Mouse (Mus musculus): ENCODE measurements at regions not wholly inside any gene's neighbourhood (a gene's known extent, or its start where the extent isn't known, plus 50 kb on each side); places are given as distances from the start of the nearest gene placed in this dataset.

DNA sequence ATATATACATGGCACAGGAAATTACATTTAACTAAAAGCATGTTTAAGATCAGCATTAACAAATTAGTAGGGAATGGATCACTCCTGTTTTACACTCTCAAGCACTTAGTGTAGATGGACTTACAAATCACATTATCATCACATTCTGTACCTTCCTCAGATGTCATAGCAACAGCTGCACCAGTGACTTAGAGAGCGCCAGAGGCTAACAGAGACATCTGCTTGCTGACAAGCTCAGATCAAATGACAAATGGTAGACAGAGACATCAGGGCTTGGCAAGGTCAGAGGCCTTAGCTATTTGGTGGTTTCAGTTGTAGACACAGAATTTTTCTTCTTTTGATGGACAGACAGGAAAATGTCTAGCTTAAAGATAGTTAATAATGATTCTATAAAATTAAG is 897.5 kb upstream of the Slc10a2 start:
- DNase-seq (ENCODE audit: low read depth), result no peak

DNA sequence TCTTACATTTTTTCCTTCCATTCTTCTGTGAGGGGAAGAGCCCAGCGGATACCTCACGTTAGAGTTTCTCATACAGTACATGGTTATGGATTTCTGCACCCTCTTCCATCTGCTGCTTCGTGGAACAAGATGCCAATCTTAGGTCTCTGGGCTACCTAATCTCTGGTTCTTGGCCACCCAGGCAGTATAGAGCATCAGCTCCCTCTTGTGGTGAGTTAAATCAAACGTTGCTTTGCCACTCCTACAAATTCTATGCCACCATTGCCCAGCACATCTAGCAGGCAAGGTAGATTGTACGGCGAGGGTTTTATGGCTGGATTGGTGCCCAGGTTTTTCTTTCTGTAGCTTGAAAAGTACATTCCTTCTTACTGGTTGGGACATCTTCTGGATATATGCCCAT is 889.7 kb upstream of the Slc10a2 start:
- DNase-seq (ENCODE audit: low read depth), result no peak

DNA sequence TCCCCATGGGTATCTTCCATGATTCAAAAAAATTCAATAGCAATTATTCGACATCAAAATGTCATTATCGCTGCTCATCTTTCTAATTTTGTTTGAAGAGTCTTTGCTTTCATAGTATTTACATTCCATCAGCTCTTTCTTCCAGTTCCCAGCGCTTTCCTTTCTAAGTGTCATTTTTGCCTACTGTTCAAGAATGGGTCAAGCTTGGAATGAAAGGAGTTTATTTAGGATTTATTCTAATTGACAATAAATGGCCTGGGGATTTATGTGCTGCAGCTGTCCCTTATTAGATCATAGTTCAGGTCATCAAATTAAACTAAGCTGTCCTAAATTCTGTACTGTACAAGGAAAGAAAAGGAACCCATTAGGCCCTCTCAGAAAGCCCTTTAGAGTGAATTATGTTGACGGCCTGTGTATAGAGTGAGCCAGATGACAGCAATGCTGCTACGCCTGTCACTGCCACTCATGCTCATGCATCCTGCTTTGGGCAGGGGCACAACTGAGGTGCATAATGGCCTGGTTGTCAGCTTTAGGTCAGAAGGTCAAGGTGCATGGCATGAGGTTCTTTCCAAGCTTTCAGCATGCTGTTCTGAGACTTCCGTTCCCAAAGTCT is 860.4 kb upstream of the Slc10a2 start:
- no peak for DNase-seq (ENCODE audit: low read depth)

DNA sequence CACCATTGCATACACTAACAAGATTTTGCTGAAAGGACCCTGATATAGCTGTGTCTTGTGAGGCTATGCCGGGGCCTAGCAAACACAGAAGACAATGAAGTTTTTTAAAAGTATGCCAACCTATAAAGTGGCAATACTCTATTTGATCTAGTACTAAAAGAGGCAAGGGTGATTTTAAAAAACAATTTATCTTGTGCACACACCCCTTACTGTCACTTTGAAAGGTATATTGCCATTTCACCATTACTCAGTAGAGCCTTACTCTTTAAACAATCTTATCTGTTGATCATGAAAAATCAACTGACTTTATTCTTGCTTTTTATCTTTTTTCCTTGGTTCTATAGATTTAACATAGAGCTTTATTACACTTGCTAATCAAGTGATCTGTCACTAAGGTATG is 859.1 kb upstream of the Slc10a2 start:
- DNase-seq (ENCODE audit: low read depth), result no peak

GRCm38 (mm10) chr8:5938057-5938456 is 832.9 kb upstream of the Slc10a2 start:
- no peak for DNase-seq (ENCODE audit: low read depth)

GRCm38 (mm10) chr8:5918136-5918535 is 813.0 kb upstream of the Slc10a2 start:
- DNase-seq (ENCODE audit: low read depth), result no peak
